23 mouse cellular contexts compared by ENCODE assay signal in genomic region chr6:125345625-125346024, GRCm38 (mm10). TPM values are rescaled to one million over a fixed set of nuclear protein-coding genes. Genes with fewer than 3 reads are reported as not detected.
DNase-seq lines count a peak whose midpoint lies in the region; ATAC-seq and TF ChIP-seq lines count a peak whose summit lies in the region.
"Had no signal": no experiment of that assay in that cellular context is flagged by ENCODE, and none has a peak within 500 bp of the region (broad histone marks: within the 10 kb centered on the region; RNA-seq: fewer than 3 reads in every experiment).

No protein-coding gene starts in this region.

- intact Hi-C loops in gastrocnemius, postnatal 14 days (cut with DNase I; ENCODE audit: low total_unique reads) = no loop called here

- no peak overlapping the region for H3K9ac ChIP-seq in liver, adult 2 months (ENCODE audit: low read depth, low read length)
- H3K9ac ChIP-seq in intestine, embryonic 16.5 days (ENCODE audit: low read depth, low read length) = no peak overlapping the region
- no peak overlapping the region for H3K9ac ChIP-seq in hindbrain, embryonic 14.5 days
- H3K9ac ChIP-seq: forebrain, embryonic 15.5 days; limb, embryonic 15.5 days; lung, embryonic 15.5 days; neural tube, embryonic 15.5 days had no signal

- no peak overlapping the region for H3K4me3 ChIP-seq in liver, adult 2 months (ENCODE audit: insufficient read depth, low read depth, low read length)
- H3K4me3 ChIP-seq in intestine, embryonic 16.5 days (ENCODE audit: low read length) = no peak overlapping the region
- H3K4me3 ChIP-seq in hindbrain, embryonic 14.5 days (replicated peaks; ENCODE audit: low read length) = no peak overlapping the region
- H3K4me3 ChIP-seq: forebrain, embryonic 15.5 days; limb, embryonic 15.5 days; lung, embryonic 15.5 days; midbrain, embryonic 10.5 days; neural tube, embryonic 15.5 days had no signal

- no peak overlapping the region; the same call in 1 of the 2 replicates for H3K27ac ChIP-seq in liver, adult 2 months (replicated peaks; ENCODE audit: insufficient read depth, low read depth, low read length)
- H3K27ac ChIP-seq in intestine, embryonic 16.5 days (ENCODE audit: low read length) = peak overlapping the region; percentile 68
- no peak overlapping the region for H3K27ac ChIP-seq in hindbrain, embryonic 14.5 days
- H3K27ac ChIP-seq: forebrain, embryonic 15.5 days; limb, embryonic 15.5 days; lung, embryonic 15.5 days; midbrain, embryonic 10.5 days; neural tube, embryonic 15.5 days had no signal

- peaks cover 7% of the 10 kb centered on the region for H3K4me1 ChIP-seq in liver, adult 2 months (ENCODE audit: control insufficient read depth, insufficient read depth, low read length)
- peaks cover 54% of the 10 kb centered on the region for H3K4me1 ChIP-seq in intestine, embryonic 16.5 days (ENCODE audit: control insufficient read depth, insufficient read depth, low read length)
- peaks cover 14% of the 10 kb centered on the region for H3K4me1 ChIP-seq in hindbrain, embryonic 14.5 days (replicated peaks; ENCODE audit: control insufficient read depth, insufficient read depth, low read length)

- WGBS in liver, adult 2 months = 74% methylated on average over 1 of the region's 1 CpGs
- WGBS in intestine, embryonic 16.5 days = 55% methylated on average over 1 of the region's 1 CpGs
- 61% methylated on average over 1 of the region's 1 CpGs for WGBS in hindbrain, embryonic 14.5 days

- peaks cover 9% of the 10 kb centered on the region; the same call in 1 of the 2 replicates for H3K79me2 ChIP-seq in liver, adult 2 months (ENCODE audit: control insufficient read depth, insufficient read depth, low read length)

- H3K9me3 ChIP-seq in intestine, embryonic 16.5 days (ENCODE audit: control insufficient read depth, low read length) = no peaks in the 10 kb centered on the region
- H3K9me3 ChIP-seq in hindbrain, embryonic 14.5 days (ENCODE audit: control insufficient read depth, low read length) = no peaks in the 10 kb centered on the region
- H3K9me3 ChIP-seq: forebrain, embryonic 15.5 days; limb, embryonic 15.5 days; lung, embryonic 15.5 days; midbrain, embryonic 10.5 days; neural tube, embryonic 15.5 days had no signal

- H3K4me2 ChIP-seq in intestine, embryonic 16.5 days (ENCODE audit: low read depth, low read length) = 0 out of 2 replicates have a peak overlapping the region, but pooled peaks have one; percentile 6
- no peak overlapping the region for H3K4me2 ChIP-seq in hindbrain, embryonic 14.5 days (replicated peaks)
- H3K4me2 ChIP-seq: forebrain, embryonic 15.5 days; limb, embryonic 15.5 days; lung, embryonic 15.5 days; neural tube, embryonic 15.5 days had no signal

- no peaks in the 10 kb centered on the region for H3K27me3 ChIP-seq in liver, adult 2 months (ENCODE audit: control insufficient read depth, insufficient read depth, low read length)
- H3K27me3 ChIP-seq in intestine, embryonic 16.5 days (replicated peaks; ENCODE audit: control insufficient read depth, insufficient read depth, low read length) = no peaks in the 10 kb centered on the region
- 0 out of 2 replicates have a peak, but pooled peaks cover 14% of the 10 kb centered on the region for H3K27me3 ChIP-seq in hindbrain, embryonic 14.5 days (ENCODE audit: control insufficient read depth, insufficient read depth, low read length)
- H3K27me3 ChIP-seq: forebrain, embryonic 15.5 days; limb, embryonic 15.5 days; lung, embryonic 15.5 days had no signal

- H3K36me3 ChIP-seq in liver, adult 2 months (ENCODE audit: control insufficient read depth, insufficient read depth, low read length) = no peaks in the 10 kb centered on the region
- H3K36me3 ChIP-seq in intestine, embryonic 16.5 days (ENCODE audit: control insufficient read depth, insufficient read depth, low read length) = no peaks in the 10 kb centered on the region
- H3K36me3 ChIP-seq in hindbrain, embryonic 14.5 days (replicated peaks; ENCODE audit: control insufficient read depth, insufficient read depth) = no peaks in the 10 kb centered on the region
- H3K36me3 ChIP-seq: forebrain, embryonic 15.5 days; limb, embryonic 15.5 days; lung, embryonic 15.5 days; midbrain, embryonic 10.5 days; neural tube, embryonic 15.5 days had no signal

- no peak for TF ChIP-seq CTCF in liver, adult 2 months (IDR thresholded peaks at IDR 0.05; ENCODE audit: low read depth, low read length)

- ATAC-seq in intestine, embryonic 16.5 days = peak; percentile 77
- ATAC-seq in neutrophil, adult 5-6 weeks (ENCODE audit: extremely low read depth, insufficient number of reproducible peaks, low FRiP score, poor library complexity, severe bottlenecking) = peak; percentile 53
- no peak for ATAC-seq in hindbrain, embryonic 14.5 days (ENCODE audit: low FRiP score)
- ATAC-seq: forebrain, embryonic 15.5 days had no signal

- TF ChIP-seq POLR2A in liver, adult 2 months (IDR thresholded peaks at IDR 0.05; ENCODE audit: extremely low read depth, insufficient read depth, low read length) = no peak

- peak; percentile 42 for DNase-seq in liver, adult 2 months (ENCODE audit: extremely low read depth, low read depth, low spot score)
- DNase-seq in liver (no peak), MEL-GATA-1-ER (ENCODE audit: extremely low read depth, low read depth) (peak; percentile 44)
- no peak for DNase-seq in hindbrain, embryonic 14.5 days (ENCODE audit: low spot score)
- DNase-seq in thymus, postnatal 25 days = no peak
- no peak for DNase-seq in gastrocnemius, postnatal 14 days
- DNase-seq: adrenal gland, postnatal 36 days; B cell, adult 2 months; cerebellum, adult 9-10 months; heart, adult 18-20 months; retina, postnatal 1 day; right cerebral cortex, postnatal 4 days; thymus, adult 18-20 months had no signal

RNA-seq across cellular contexts. Expression of gene Tnfrsf1a, which starts 3.5 kb away (rescaled TPM):
- total RNA-seq in liver, adult 2 months (2014; rRNA removed) = 21.0 and 28.6 TPM in 2 replicates
- 89.3 and 110 TPM in 2 replicates for polyA plus RNA-seq in liver, adult 2 months (2012; rRNA removed)
- 90.0 and 95.3 TPM in 2 replicates for polyA plus RNA-seq in intestine, embryonic 16.5 days (2015; fragmentation: Nextera tagmentation; extraction: Ambion mirVana)
- total RNA-seq in neutrophil, adult 5-6 weeks (2017) = 202 and 215 TPM in 2 replicates
- 15.4 and 16.6 TPM in 2 replicates for polyA plus RNA-seq in hindbrain, embryonic 14.5 days (2014; fragmentation: Nextera tagmentation; extraction: Ambion mirVana)
- total RNA-seq in gastrocnemius, postnatal 14 days (2021) = 10 to 100 TPM; 42.1 to 42.3 TPM

RNA-seq across cellular contexts. Expression of gene Scnn1a, which starts 25.2 kb away (rescaled TPM):
- total RNA-seq in liver, adult 2 months (2014; rRNA removed) = 3.0 and 6.7 TPM in 2 replicates
- 16.5 and 24.8 TPM in 2 replicates for polyA plus RNA-seq in liver, adult 2 months (2012; rRNA removed)
- polyA plus RNA-seq in intestine, embryonic 16.5 days (2015; fragmentation: Nextera tagmentation; extraction: Ambion mirVana) = 5.0 and 7.6 TPM in 2 replicates
- 11.6 and 12.6 TPM in 2 replicates for total RNA-seq in neutrophil, adult 5-6 weeks (2017)
- polyA plus RNA-seq in hindbrain, embryonic 14.5 days (2014; fragmentation: Nextera tagmentation; extraction: Ambion mirVana) = 0.50 and 0.53 TPM in 2 replicates
- under 1 TPM; 0.22 to 0.27 TPM for total RNA-seq in gastrocnemius, postnatal 14 days (2021)

RNA-seq across cellular contexts. Expression of gene Ltbr, which starts 31.9 kb away (rescaled TPM):
- 55.9 and 57.1 TPM in 2 replicates for total RNA-seq in liver, adult 2 months (2014; rRNA removed)
- polyA plus RNA-seq in liver, adult 2 months (2012; rRNA removed) = 102 and 106 TPM in 2 replicates
- 106 and 107 TPM in 2 replicates for polyA plus RNA-seq in intestine, embryonic 16.5 days (2015; fragmentation: Nextera tagmentation; extraction: Ambion mirVana)
- total RNA-seq in neutrophil, adult 5-6 weeks (2017) = 43.7 and 45.6 TPM in 2 replicates
- 14.8 and 14.9 TPM in 2 replicates for polyA plus RNA-seq in hindbrain, embryonic 14.5 days (2014; fragmentation: Nextera tagmentation; extraction: Ambion mirVana)
- 10 to 100 TPM; 24.8 to 26.3 TPM for total RNA-seq in gastrocnemius, postnatal 14 days (2021)

RNA-seq across cellular contexts. Expression of gene Plekhg6, which starts 35.0 kb away (rescaled TPM):
- total RNA-seq in liver, adult 2 months (2014; rRNA removed) = 3.0 and 3.6 TPM in 2 replicates
- 5.0 and 5.9 TPM in 2 replicates for polyA plus RNA-seq in liver, adult 2 months (2012; rRNA removed)
- polyA plus RNA-seq in intestine, embryonic 16.5 days (2015; fragmentation: Nextera tagmentation; extraction: Ambion mirVana) = 13.2 and 19.1 TPM in 2 replicates
- 0.25 and 0.35 TPM in 2 replicates for total RNA-seq in neutrophil, adult 5-6 weeks (2017)
- 0.10 and 0.23 TPM in 2 replicates for polyA plus RNA-seq in hindbrain, embryonic 14.5 days (2014; fragmentation: Nextera tagmentation; extraction: Ambion mirVana)
- total RNA-seq in gastrocnemius, postnatal 14 days (2021) = not detected
- total RNA-seq: heart, adult 18-20 months had no signal

RNA-seq across cellular contexts. Expression of gene Tuba3a, which starts 59.8 kb away (rescaled TPM):
- total RNA-seq in liver, adult 2 months (2014; rRNA removed) = not detected in 2 replicates
- 0.12 TPM in 1 of 2 replicates, not detected in the other for polyA plus RNA-seq in liver, adult 2 months (2012; rRNA removed)
- polyA plus RNA-seq in intestine, embryonic 16.5 days (2015; fragmentation: Nextera tagmentation; extraction: Ambion mirVana) = 0.09 and 0.17 TPM in 2 replicates
- total RNA-seq in neutrophil, adult 5-6 weeks (2017) = 0.23 TPM in 1 of 2 replicates, not detected in the other
- not detected in 2 replicates for polyA plus RNA-seq in hindbrain, embryonic 14.5 days (2014; fragmentation: Nextera tagmentation; extraction: Ambion mirVana)
- not detected for total RNA-seq in gastrocnemius, postnatal 14 days (2021)
- total RNA-seq: adrenal gland, postnatal 36 days; heart, adult 18-20 months; left cerebral cortex, postnatal 10 days had no signal
- polyA plus RNA-seq: forebrain, embryonic 15.5 days; heart, embryonic 16.5 days; hindbrain, embryonic 11.5 days; limb, embryonic 15.5 days; midbrain, embryonic 10.5 days; neural tube, embryonic 15.5 days had no signal

Comparison
In these comparisons a context has a peak if more than half of its experiments do, and no peak if none do; other contexts are left out.
1. DNase-seq: peak in liver, adult 2 months (single experiment) and MEL-GATA-1-ER (single experiment); none in liver (single experiment), hindbrain, embryonic 14.5 days (single experiment), thymus, postnatal 25 days (single experiment) and gastrocnemius, postnatal 14 days (single experiment).